Mouse (Mus musculus) myocyte (in vitro differentiated cells): Measurements from ENCODE around the gene Ccl20. TPM values are rescaled to one million over a fixed set of nuclear protein-coding genes. Genes with fewer than 3 reads are reported as not detected.

Experiments used
- H3K27me3 ChIP-seq: one replicate; pipeline ENCODE4 v1.6.1; 2011; ENCODE audit not compliant: control insufficient read depth, insufficient read depth, insufficient read length
- H3K36me3 ChIP-seq: one replicate; pipeline ENCODE4 v1.6.1; 2011; ENCODE audit not compliant: control insufficient read depth, insufficient read depth
- H3K4me2 ChIP-seq: one replicate; pipeline ENCODE4 v1.6.1; 2011; ENCODE audit warnings: low read depth, control low read depth
- H3K4me3 ChIP-seq: one replicate; pipeline ENCODE4 v1.5.1; 2011; ENCODE audit warnings: mild to moderate bottlenecking, control low read depth, moderate library complexity
- H3K79me2 ChIP-seq: one replicate; pipeline ENCODE4 v1.6.1; 2011; ENCODE audit not compliant: control insufficient read depth, insufficient read depth
- H3ac ChIP-seq: one replicate; pipeline ENCODE4 v1.6.1; 2011; ENCODE audit not compliant: control insufficient read depth, insufficient read length
- CEBPB ChIP-seq: IDR thresholded peaks from 2 replicates; pipeline ENCODE4 v1.6.1; 2011; ENCODE audit warnings: mild to moderate bottlenecking, moderate library complexity; ENCODE audit not compliant: poor library complexity, insufficient read depth, severe bottlenecking
- E2F4 ChIP-seq: IDR thresholded peaks from one replicate; pipeline ENCODE4 v1.6.1; 2011; ENCODE audit warnings: mild to moderate bottlenecking, control low read depth, moderate library complexity; ENCODE audit not compliant: insufficient read depth
- MAX ChIP-seq: IDR thresholded peaks from one replicate; pipeline ENCODE4 v1.6.1; 2011; ENCODE audit warnings: low read depth, mild to moderate bottlenecking, control low read depth
- MYOD1 ChIP-seq, 3 experiments: IDR thresholded peaks; one replicate each; pipeline ENCODE4 v1.6.1; 2011; ENCODE audit warnings: control low read depth in 2 of 3, low read depth in 2 of 3, mild to moderate bottlenecking in 2 of 3, moderate library complexity in 1 of 3; ENCODE audit not compliant: insufficient read length in 2 of 3, control insufficient read depth in 1 of 3
- MYOG ChIP-seq, 3 experiments: IDR thresholded peaks; one replicate each; pipeline ENCODE4 v1.6.1; 2011; ENCODE audit warnings: control low read depth in 2 of 3, low read depth in 2 of 3, mild to moderate bottlenecking in 2 of 3; ENCODE audit not compliant: insufficient read length in 2 of 3, control insufficient read depth in 1 of 3, insufficient read depth in 1 of 3
- POLR2A ChIP-seq: IDR thresholded peaks from one replicate; pipeline ENCODE4 v1.6.1; 2011; ENCODE audit warnings: low read depth, mild to moderate bottlenecking, control low read depth, moderate library complexity; ENCODE audit not compliant: insufficient read length
- POLR2AphosphoS2 ChIP-seq: IDR thresholded peaks from one replicate; pipeline ENCODE4 v1.6.1; 2011; ENCODE audit warnings: low read depth, control low read depth; ENCODE audit not compliant: insufficient read length
- REST ChIP-seq: IDR thresholded peaks from one replicate; pipeline ENCODE4 v1.6.1; 2011; ENCODE audit warnings: mild to moderate bottlenecking, control low read depth, moderate library complexity; ENCODE audit not compliant: insufficient read depth, insufficient read length
- SRF ChIP-seq: IDR thresholded peaks from one replicate; pipeline ENCODE4 v1.6.1; 2011; ENCODE audit warnings: low read depth; ENCODE audit not compliant: control insufficient read depth, insufficient read length
- TCF12 ChIP-seq: IDR thresholded peaks from one replicate; pipeline ENCODE4 v1.6.1; 2011; ENCODE audit warnings: mild to moderate bottlenecking, control low read depth; ENCODE audit not compliant: poor library complexity, insufficient read depth, severe bottlenecking
- TCF3 ChIP-seq: IDR thresholded peaks from one replicate; pipeline ENCODE4 v1.6.1; 2011; ENCODE audit warnings: low read depth, control low read depth; ENCODE audit not compliant: insufficient read length
- USF1 ChIP-seq: IDR thresholded peaks from one replicate; pipeline ENCODE4 v1.6.1; 2011; ENCODE audit warnings: low read depth, mild to moderate bottlenecking, control low read depth, moderate library complexity
- polyA plus RNA-seq: library from polyadenylated mRNA; unstranded; fragments of >200 nt; fragmentation: generic; extraction: Trizol; gene quantifications from one replicate; pipeline ENCODE4 v1.2.1, GENCODE M21; 2012; ENCODE audit warnings: missing spikeins

The Ccl20 gene
- polyA plus RNA-seq, 1 experiment = not detected

GRCm38 (mm10) chr1:83156876-83157275 is 40.3 kb downstream of the Ccl20 start:
- H3K79me2 ChIP-seq = no peaks in the 10 kb centered on the region
- H3K36me3 ChIP-seq = no peaks in the 10 kb centered on the region
- no peak for TF ChIP-seq REST
- TF ChIP-seq E2F4 = no peak
- TF ChIP-seq CEBPB = no peak
- TF ChIP-seq MAX = no peak
- TF ChIP-seq TCF12 = no peak
- TF ChIP-seq MYOD1 (IDR thresholded peaks at IDR 0.05; ENCODE audit: control insufficient read depth in 1 of 3, insufficient read length in 2 of 3, low read depth in 2 of 3) = no peak
- no peak for TF ChIP-seq POLR2A
- TF ChIP-seq POLR2AphosphoS2 = no peak
- no peak for TF ChIP-seq USF1
- no peak for TF ChIP-seq SRF
- no peak for TF ChIP-seq TCF3
- no peak for TF ChIP-seq MYOG (IDR thresholded peaks at IDR 0.05; ENCODE audit: control insufficient read depth in 1 of 3, insufficient read depth in 1 of 3, insufficient read length in 2 of 3, low read depth in 2 of 3)
- H3K4me2 ChIP-seq = no peak overlapping the region
- H3K27me3 ChIP-seq = no peaks in the 10 kb centered on the region
- H3K4me3 ChIP-seq = no peak overlapping the region
- H3ac ChIP-seq = no peak overlapping the region

GRCm38 (mm10) chr1:83159603-83160002 is 43.0 kb downstream of the Ccl20 start, which contains the start of gene Daw1:
TSS of gene Daw1 (plus strand) at chr1:83159752.
- H3K4me3 ChIP-seq = no peak within 1 kb of the TSS
- H3ac ChIP-seq = no peak within 1 kb of the TSS
- no peaks in the 10 kb centered on the region for H3K36me3 ChIP-seq
- TF ChIP-seq TCF12 (no peak), POLR2A (no peak), TCF3 (no peak), REST (no peak), CEBPB (no peak), SRF (no peak), E2F4 (no peak)
- no peaks in the 10 kb centered on the region for H3K79me2 ChIP-seq
- peak within 1 kb of the TSS; percentile 51 for H3K4me2 ChIP-seq
- H3K27me3 ChIP-seq = no peaks in the 10 kb centered on the region

DNA sequence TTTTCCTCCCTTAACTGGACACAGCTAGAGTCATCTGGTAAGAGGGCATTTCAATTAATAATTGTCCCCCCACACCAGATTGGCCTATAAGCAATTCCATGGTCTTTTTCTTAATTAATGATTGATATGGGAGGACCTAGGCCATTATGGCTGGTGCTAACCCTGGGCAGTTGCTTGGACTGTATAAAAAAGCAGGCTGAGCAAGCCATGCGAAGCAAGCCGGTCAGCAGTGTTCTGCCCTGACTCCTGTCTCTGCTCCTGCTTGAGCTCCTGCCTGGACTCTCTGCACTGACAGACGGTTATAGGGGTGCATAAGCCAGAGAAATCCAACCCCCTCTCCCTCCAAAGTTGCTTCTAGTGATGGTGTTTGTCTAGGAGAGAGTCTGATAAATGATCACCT is 45.1 kb downstream of the Ccl20 start:
- Histone ChIP-seq H3K4me3 (no peak overlapping the region), H3K27me3 (no peaks in the 10 kb centered on the region), H3ac (no peak overlapping the region), H3K4me2 (no peak overlapping the region), H3K36me3 (no peaks in the 10 kb centered on the region), H3K79me2 (no peaks in the 10 kb centered on the region)
- TF ChIP-seq SRF (no peak), MAX (no peak)

- Histone ChIP-seq H3K27me3 (no peaks in the 10 kb centered on the region), H3K4me2 (no peak overlapping the region), H3K79me2 (no peaks in the 10 kb centered on the region), H3K4me3 (no peak overlapping the region), H3K36me3 (no peaks in the 10 kb centered on the region), H3ac (no peak overlapping the region)
- TF ChIP-seq CEBPB (no peak), POLR2A (no peak), POLR2AphosphoS2 (no peak), E2F4 (no peak), TCF12 (no peak), USF1 (no peak), MAX (no peak), MYOD1 (IDR thresholded peaks at IDR 0.05; ENCODE audit: control insufficient read depth in 1 of 3, insufficient read length in 2 of 3, low read depth in 2 of 3) (no peak), SRF (no peak), MYOG (IDR thresholded peaks at IDR 0.05; ENCODE audit: control insufficient read depth in 1 of 3, insufficient read depth in 1 of 3, insufficient read length in 2 of 3, low read depth in 2 of 3) (no peak), TCF3 (no peak), REST (no peak)
Observed at GRCm38 (mm10) chr1:83164027-83164426, 47.5 kb downstream of the Ccl20 start.

Other genes with a start within 250 kb of the Ccl20 start
- gene A030005L19Rik, start 203.4 kb upstream of the Ccl20 start, polyA plus RNA-seq = not detected
- not detected for gene A030014E15Rik, start 191.8 kb upstream of the Ccl20 start, polyA plus RNA-seq
- not detected for gene Gm6217, start 185.4 kb upstream of the Ccl20 start, polyA plus RNA-seq
- not detected for gene A030003K21Rik, start 173.4 kb upstream of the Ccl20 start, polyA plus RNA-seq
- gene Gm7544, start 160.8 kb upstream of the Ccl20 start, polyA plus RNA-seq = not detected
- not detected for gene Gm47955, start 156.5 kb upstream of the Ccl20 start, polyA plus RNA-seq
- gene Gm47959, start 116.2 kb upstream of the Ccl20 start, polyA plus RNA-seq = not detected
- 0.07 TPM for gene Slc19a3, start 78.3 kb upstream of the Ccl20 start, polyA plus RNA-seq
- not detected for gene Krtap28-10, start 74.3 kb upstream of the Ccl20 start, polyA plus RNA-seq
- gene Gm47969, start 71.8 kb upstream of the Ccl20 start, polyA plus RNA-seq = not detected
- not detected for gene A030005K14Rik, start 57.4 kb upstream of the Ccl20 start, polyA plus RNA-seq
- gene Krtap28-13, start 55.8 kb upstream of the Ccl20 start, polyA plus RNA-seq = not detected
- gene Daw1, start 43.0 kb downstream of the Ccl20 start, polyA plus RNA-seq = not detected